Mouse (Mus musculus): Measurements from ENCODE around the gene Gm11084.
"Not testable (repeated sequence)": the region's sequence is repeated elsewhere in the genome, so short reads cannot be mapped to it uniquely, and the experiment has no call there.

Gene Gm11084

GRCm38 (mm10) chr2:72986616-72987015, at the start of gene Gm11084:
Gene Gm11084 (minus strand): TSS chr2:72986716.
- no peak for DNase-seq

GRCm38 (mm10) chr2:73031061-73032055, 44.8 kb upstream of the Gm11084 start:
- DNase-seq, result no peak

GRCm38 (mm10) chr2:73029846-73030245, 43.3 kb upstream of the Gm11084 start:
- DNase-seq, result no peak

GRCm38 (mm10) chr2:73028019-73028418, 41.5 kb upstream of the Gm11084 start:
- no peak for DNase-seq

GRCm38 (mm10) chr2:73027126-73027525, 40.6 kb upstream of the Gm11084 start:
- no peak for DNase-seq

GRCm38 (mm10) chr2:73023803-73024202, 37.3 kb upstream of the Gm11084 start:
- DNase-seq, result no peak

GRCm38 (mm10) chr2:73021046-73021445, 34.5 kb upstream of the Gm11084 start:
- no peak for DNase-seq

- no peak for DNase-seq
Observed at GRCm38 (mm10) chr2:73019371-73020146, 33.0 kb upstream of the Gm11084 start.

GRCm38 (mm10) chr2:73014063-73014462, 27.5 kb upstream of the Gm11084 start:
- DNase-seq, result not testable (repeated sequence)

GRCm38 (mm10) chr2:73012636-73013035, 26.1 kb upstream of the Gm11084 start:
- DNase-seq, result peak; percentile 47

GRCm38 (mm10) chr2:73007472-73007871, 21.0 kb upstream of the Gm11084 start:
- DNase-seq, result no peak

GRCm38 (mm10) chr2:73005611-73006515, 19.3 kb upstream of the Gm11084 start:
- no peak for DNase-seq

GRCm38 (mm10) chr2:73003751-73004717, 17.5 kb upstream of the Gm11084 start:
- DNase-seq, result peak; percentile 61

- peak; percentile 83 for DNase-seq
Observed at GRCm38 (mm10) chr2:73003049-73003448, 16.5 kb upstream of the Gm11084 start.

GRCm38 (mm10) chr2:73002451-73002850, 15.9 kb upstream of the Gm11084 start:
- no peak for DNase-seq

- DNase-seq, result peak; percentile 36
Observed at GRCm38 (mm10) chr2:73001994-73002393, 15.5 kb upstream of the Gm11084 start.

GRCm38 (mm10) chr2:73000194-73000593, 13.7 kb upstream of the Gm11084 start:
- no peak for DNase-seq

- no peak for DNase-seq
Observed at GRCm38 (mm10) chr2:72997586-72997985, 11.1 kb upstream of the Gm11084 start.

- DNase-seq, result peak; percentile 84
Observed at GRCm38 (mm10) chr2:72996808-72997378, 10.4 kb upstream of the Gm11084 start.

GRCm38 (mm10) chr2:72995346-72996097, 9.0 kb upstream of the Gm11084 start:
- peak; percentile 44 for DNase-seq
